Mouse (Mus musculus): ENCODE measurements around the gene 2210016L21Rik. TPM values are rescaled to one million over a fixed set of nuclear protein-coding genes. Genes with fewer than 3 reads are reported as not detected.

2210016L21Rik gene
- total RNA-seq, 2 experiments from 2014 or later: 185 to 227 TPM

- no peak for DNase-seq
These were observed 3.1 kb downstream of the 2210016L21Rik start for GRCm38 (mm10) chr5:114945072-114945471.

- no peak for DNase-seq
These were observed 6.9 kb downstream of the 2210016L21Rik start for GRCm38 (mm10) chr5:114948891-114949290.

- no peak for DNase-seq
These were observed 7.4 kb downstream of the 2210016L21Rik start for GRCm38 (mm10) chr5:114949316-114949715.

GRCm38 (mm10) chr5:114949812-114950211 lies 7.9 kb downstream of the 2210016L21Rik start:
- DNase-seq: no peak

GRCm38 (mm10) chr5:114950669-114951068 lies 8.7 kb downstream of the 2210016L21Rik start:
- DNase-seq: no peak

GRCm38 (mm10) chr5:114951279-114951880 lies 9.4 kb downstream of the 2210016L21Rik start:
- DNase-seq: no peak

- DNase-seq: no peak
These were observed 11.4 kb downstream of the 2210016L21Rik start for GRCm38 (mm10) chr5:114953326-114953725.

- DNase-seq: no peak
These were observed 16.1 kb downstream of the 2210016L21Rik start for GRCm38 (mm10) chr5:114958069-114958468.

GRCm38 (mm10) chr5:114961590-114962360 lies 19.8 kb downstream of the 2210016L21Rik start:
- no peak for DNase-seq

- DNase-seq: no peak
These were observed 22.5 kb downstream of the 2210016L21Rik start for GRCm38 (mm10) chr5:114964315-114964966.

- DNase-seq: no peak
These were observed 23.3 kb downstream of the 2210016L21Rik start for GRCm38 (mm10) chr5:114964967-114965898.

- no peak for DNase-seq
These were observed 25.7 kb downstream of the 2210016L21Rik start for GRCm38 (mm10) chr5:114967523-114968268.

- no peak for DNase-seq
These were observed 26.7 kb downstream of the 2210016L21Rik start for GRCm38 (mm10) chr5:114968651-114969050.

GRCm38 (mm10) chr5:114969064-114969463 lies 27.1 kb downstream of the 2210016L21Rik start:
- no peak for DNase-seq

GRCm38 (mm10) chr5:114969609-114970215 lies 27.8 kb downstream of the 2210016L21Rik start:
- DNase-seq: no peak

- no peak for DNase-seq
These were observed 28.9 kb downstream of the 2210016L21Rik start, which contains the start of gene Hnf1a for GRCm38 (mm10) chr5:114970824-114971227. Gene Hnf1a, minus strand, starts transcription at chr5:114971094.

- no peak for DNase-seq
These were observed 30.2 kb downstream of the 2210016L21Rik start for GRCm38 (mm10) chr5:114972201-114972600.

GRCm38 (mm10) chr5:114973131-114973530 lies 31.2 kb downstream of the 2210016L21Rik start:
- DNase-seq: no peak

GRCm38 (mm10) chr5:114976935-114977334 lies 35.0 kb downstream of the 2210016L21Rik start:
- DNase-seq: no peak

- no peak for DNase-seq
These were observed 36.5 kb downstream of the 2210016L21Rik start for GRCm38 (mm10) chr5:114978473-114978872.

GRCm38 (mm10) chr5:114978888-114979249 lies 36.9 kb downstream of the 2210016L21Rik start:
- no peak for DNase-seq

Data from layer of hippocampus, postnatal 36 days (tissue).